Mouse (Mus musculus) heart, embryonic 14.5 days (tissue): ENCODE results near the gene Shoc2. TPM values are rescaled to one million over a fixed set of nuclear protein-coding genes. Genes with fewer than 3 reads are reported as not detected.

Experiments used
- ATAC-seq: fragments of 200-750 bp; cut with Nextera tagmentation; 2 replicates; pipeline ENCODE4 v1.8.0; 2017; ENCODE audit warnings: low read depth, moderate TSS enrichment; ENCODE audit not compliant: insufficient number of reproducible peaks, insufficient read depth, low FRiP score
- H3K27ac ChIP-seq, 2 experiments: fragments of 200-500 bp in 1 of 2; fragments of 300-500 bp in 1 of 2; sonication (generic) in 1 of 2; replicated peaks in 1 of 2; 2 replicates each; pipeline ENCODE4 v1.5.1; 2012 to 2014; ENCODE audit warnings: low read depth in 2 of 2, low read length in 2 of 2, control low read depth in 1 of 2, mild to moderate bottlenecking in 1 of 2, mixed read lengths in 1 of 2; ENCODE audit not compliant: control insufficient read depth in 1 of 2, insufficient read depth in 1 of 2
- H3K27me3 ChIP-seq: fragments of 300-500 bp; sonication (generic); 2 replicates; pipeline ENCODE4 v1.6.1; 2014; ENCODE audit warnings: mild to moderate bottlenecking, low read length, control low read depth; ENCODE audit not compliant: control insufficient read depth, insufficient read depth
- H3K36me3 ChIP-seq: fragments of 300-500 bp; sonication (generic); 2 replicates; pipeline ENCODE4 v1.6.1; 2014; ENCODE audit warnings: mild to moderate bottlenecking, control low read depth, low read length, mixed read lengths; ENCODE audit not compliant: control insufficient read depth, insufficient read depth
- H3K4me1 ChIP-seq, 2 experiments: fragments of 200-500 bp in 1 of 2; fragments of 300-500 bp in 1 of 2; sonication (generic) in 1 of 2; 2 replicates each; pipeline ENCODE4 v1.6.1; 2012 to 2014; ENCODE audit warnings: low read length in 2 of 2, control low read depth in 1 of 2, mixed read lengths in 1 of 2; ENCODE audit not compliant: control insufficient read depth in 2 of 2, insufficient read depth in 2 of 2
- H3K4me2 ChIP-seq: fragments of 300-500 bp; sonication (generic); 2 replicates; pipeline ENCODE4 v1.6.1; 2014; ENCODE audit warnings: mild to moderate bottlenecking, low read length
- H3K4me3 ChIP-seq, 2 experiments: fragments of 200-500 bp in 1 of 2; fragments of 300-500 bp in 1 of 2; sonication (generic) in 1 of 2; 2 replicates each; pipeline ENCODE4 v1.5.1; 2012 to 2014; ENCODE audit warnings: low read length in 2 of 2, mild to moderate bottlenecking in 2 of 2, control low read depth in 1 of 2, low read depth in 1 of 2, moderate library complexity in 1 of 2; ENCODE audit not compliant: control insufficient read depth in 1 of 2, insufficient read depth in 1 of 2
- H3K9ac ChIP-seq: fragments of 300-500 bp; sonication (generic); 2 replicates; pipeline ENCODE4 v1.6.1; 2014; ENCODE audit warnings: mild to moderate bottlenecking, low read length
- H3K9me3 ChIP-seq: fragments of 300-500 bp; sonication (generic); 2 replicates; pipeline ENCODE4 v1.6.1; 2016; ENCODE audit warnings: low read length, control low read depth; ENCODE audit not compliant: control insufficient read depth
- WGBS: fragments of 180-500 bp; shearing (Covaris S2); extraction: QIAGEN DNeasy Blood & Tissue Kit; methylation state at CpG from one replicate; pipeline ENCODE4 v1.1.7; 2014; 5-methylcytosine and 5-hydroxymethylcytosine counted together
- polyA plus RNA-seq: library from polyadenylated mRNA; unstranded; fragments of >200 nt; fragmentation: Nextera tagmentation; extraction: Ambion mirVana; gene quantifications from 2 replicates; pipeline ENCODE4 v1.2.1, GENCODE M21; 2014

Gene Shoc2
- polyA plus RNA-seq, 1 experiment from 2014 or later: 41.8 TPM

DNA sequence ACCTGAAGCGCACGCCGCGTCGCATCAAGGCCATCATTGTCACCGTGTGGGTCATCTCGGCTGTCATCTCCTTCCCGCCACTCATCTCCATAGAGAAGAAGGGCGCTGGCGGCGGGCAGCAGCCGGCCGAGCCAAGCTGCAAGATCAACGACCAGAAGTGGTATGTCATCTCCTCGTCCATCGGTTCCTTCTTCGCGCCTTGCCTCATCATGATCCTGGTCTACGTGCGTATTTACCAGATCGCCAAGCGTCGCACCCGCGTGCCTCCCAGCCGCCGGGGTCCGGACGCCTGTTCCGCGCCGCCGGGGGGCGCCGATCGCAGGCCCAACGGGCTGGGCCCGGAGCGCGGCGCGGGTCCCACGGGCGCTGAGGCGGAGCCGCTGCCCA lies 102.6 kb downstream of the Shoc2 start:
- Histone ChIP-seq H3K27ac (no peak overlapping the region), H3K36me3 (no peaks in the 10 kb centered on the region), H3K27me3 (peaks cover 63% of the 10 kb centered on the region), H3K4me3 (peak overlapping the region; percentile 55 to 59), H3K9me3 (no peaks in the 10 kb centered on the region), H3K4me1 (peaks cover 18 to 34% of the 10 kb centered on the region in 2 experiments), H3K4me2 (peak overlapping the region; percentile 100), H3K9ac (peak overlapping the region; percentile 52; the same call in 1 of the 2 replicates)
- no peak for ATAC-seq
- WGBS: 1% methylated on average over 45 of the region's 46 CpGs

DNA sequence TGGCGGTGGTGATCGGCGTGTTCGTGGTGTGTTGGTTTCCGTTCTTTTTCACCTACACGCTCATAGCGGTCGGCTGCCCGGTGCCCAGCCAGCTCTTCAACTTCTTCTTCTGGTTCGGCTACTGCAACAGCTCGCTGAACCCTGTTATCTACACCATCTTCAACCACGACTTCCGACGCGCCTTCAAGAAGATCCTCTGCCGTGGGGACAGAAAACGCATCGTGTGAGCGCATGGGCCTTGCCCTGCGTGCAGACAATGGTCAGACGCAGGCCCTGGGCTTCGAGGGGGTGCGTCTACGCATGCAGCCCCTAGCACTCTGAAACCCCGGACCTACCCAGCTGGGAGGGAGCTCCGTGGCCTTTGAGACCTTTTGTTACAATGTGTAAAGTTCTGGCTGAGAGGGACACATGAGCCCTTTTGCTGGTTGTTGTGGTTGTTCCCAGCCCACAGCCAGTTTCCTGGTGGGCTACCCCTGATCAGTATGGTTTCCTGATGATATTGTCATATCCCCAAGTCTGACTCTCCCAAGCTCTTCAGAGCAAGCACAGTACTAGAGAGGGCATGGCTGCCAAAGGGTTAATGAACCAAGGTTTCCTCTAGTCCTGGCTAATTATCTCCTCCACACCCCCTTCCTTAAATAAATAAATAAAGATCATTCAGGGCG lies 103.4 kb downstream of the Shoc2 start:
- H3K4me2 ChIP-seq: peak overlapping the region; percentile 100
- no peaks in the 10 kb centered on the region for H3K9me3 ChIP-seq
- peaks cover 18 to 34% of the 10 kb centered on the region in 2 experiments for H3K4me1 ChIP-seq
- ATAC-seq: no peak
- H3K27me3 ChIP-seq: peaks cover 63% of the 10 kb centered on the region
- whole genome bisulfite sequencing: 3% methylated on average over 27 of the region's 27 CpGs
- peak overlapping the region; percentile 52; the same call in 1 of the 2 replicates for H3K9ac ChIP-seq
- H3K36me3 ChIP-seq: no peaks in the 10 kb centered on the region
- no peak overlapping the region for H3K27ac ChIP-seq
- H3K4me3 ChIP-seq: peak overlapping the region; percentile 55 to 59

DNA sequence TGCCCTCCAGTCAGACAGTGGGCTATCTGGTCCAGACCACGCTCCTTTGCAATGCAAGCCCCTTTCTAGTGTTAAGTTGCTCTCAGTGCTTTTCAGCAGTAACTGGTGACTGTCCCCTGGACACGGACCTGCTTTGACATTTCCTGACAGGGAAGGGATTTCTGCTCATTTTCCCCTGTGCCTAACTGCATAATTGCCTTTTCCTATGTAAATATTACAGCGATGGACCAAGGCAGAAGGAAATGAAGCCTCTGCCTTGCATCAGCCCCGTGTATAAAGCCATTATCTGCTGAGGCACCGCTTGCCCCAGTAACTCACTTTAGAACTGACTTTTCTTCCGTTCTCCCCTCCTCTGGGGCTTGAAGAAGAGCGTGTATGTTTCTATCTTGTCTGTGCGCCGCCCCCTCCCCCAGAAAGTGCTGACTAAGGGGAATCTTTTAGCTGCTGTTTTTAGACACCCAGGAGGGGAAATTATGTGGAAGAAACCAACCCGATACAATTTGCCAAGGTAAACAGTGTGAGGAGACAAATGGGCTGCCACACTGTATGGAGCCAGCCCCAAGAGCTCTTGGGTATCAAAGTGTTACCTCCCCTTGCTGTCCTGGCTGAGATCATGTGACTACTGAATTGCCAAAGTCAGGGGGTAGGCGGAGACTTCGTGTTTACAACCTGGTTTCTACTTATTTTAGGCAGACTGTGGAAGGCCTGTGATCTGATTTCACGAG lies 104.2 kb downstream of the Shoc2 start:
- H3K36me3 ChIP-seq: no peaks in the 10 kb centered on the region
- peaks cover 18 to 34% of the 10 kb centered on the region in 2 experiments for H3K4me1 ChIP-seq
- H3K4me2 ChIP-seq: peak overlapping the region; percentile 11; the same call in 1 of the 2 replicates
- no peaks in the 10 kb centered on the region for H3K9me3 ChIP-seq
- no peak overlapping the region for H3K27ac ChIP-seq
- 8% methylated on average over 13 of the region's 13 CpGs for WGBS
- ATAC-seq: no peak
- H3K9ac ChIP-seq: no peak overlapping the region
- H3K4me3 ChIP-seq: no peak overlapping the region
- H3K27me3 ChIP-seq: peaks cover 66% of the 10 kb centered on the region

DNA sequence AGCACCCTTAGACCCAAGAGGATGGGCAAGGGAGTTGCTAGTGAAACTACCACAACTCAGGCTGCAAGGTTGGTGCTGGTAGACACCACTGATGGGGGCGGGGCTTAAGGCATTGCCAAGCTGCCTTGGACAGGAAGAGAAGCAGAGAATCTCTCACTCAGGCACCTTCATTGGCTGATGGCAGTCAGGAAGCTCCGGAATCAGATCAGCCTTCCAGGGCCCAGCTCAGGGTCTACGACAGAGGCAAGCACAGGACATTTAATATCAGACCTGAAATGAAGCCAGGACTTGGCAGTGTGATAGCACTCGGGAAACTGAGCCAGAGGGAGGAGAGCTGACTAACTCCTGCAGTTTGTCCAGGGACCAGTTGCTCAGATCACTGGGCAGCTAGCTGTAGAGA lies 107.5 kb downstream of the Shoc2 start:
- H3K27ac ChIP-seq: no peak overlapping the region
- H3K4me3 ChIP-seq: no peak overlapping the region
- H3K27me3 ChIP-seq: peaks cover 43% of the 10 kb centered on the region
- H3K9ac ChIP-seq: no peak overlapping the region
- no peaks in the 10 kb centered on the region for H3K9me3 ChIP-seq
- ATAC-seq: no peak
- no peaks in the 10 kb centered on the region for H3K36me3 ChIP-seq
- 53% methylated on average over 4 of the region's 4 CpGs for WGBS
- H3K4me1 ChIP-seq: peaks cover 7 to 13% of the 10 kb centered on the region in 2 experiments
- H3K4me2 ChIP-seq: no peak overlapping the region

DNA sequence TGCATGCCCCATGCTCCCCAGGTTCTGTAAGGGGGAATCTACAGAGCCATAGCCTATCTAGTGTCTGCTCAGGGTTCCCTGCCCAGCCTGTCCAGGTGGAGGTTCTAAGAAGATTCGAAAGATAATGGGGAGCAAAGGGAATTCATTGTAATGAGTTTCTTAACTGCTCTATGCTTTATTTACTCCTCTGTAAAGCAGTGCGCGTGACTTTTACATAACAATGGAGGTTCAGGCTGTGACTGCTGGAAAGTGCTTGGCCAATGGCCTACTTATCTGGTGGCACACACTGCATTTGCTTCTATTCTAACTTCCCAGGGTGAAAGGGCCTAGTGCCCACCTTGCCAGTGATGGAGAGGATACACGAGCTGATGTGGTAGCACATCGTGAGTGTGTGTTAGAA lies 111.7 kb downstream of the Shoc2 start:
- no peak for ATAC-seq
- H3K4me2 ChIP-seq: no peak overlapping the region
- H3K9ac ChIP-seq: no peak overlapping the region
- H3K27me3 ChIP-seq: peaks cover 7% of the 10 kb centered on the region; the same call in 1 of the 2 replicates
- no peak overlapping the region for H3K4me3 ChIP-seq
- H3K9me3 ChIP-seq: 0 out of 2 replicates have a peak, but pooled peaks cover 3% of the 10 kb centered on the region
- no peaks in the 10 kb centered on the region for H3K4me1 ChIP-seq
- 65% methylated on average over 5 of the region's 5 CpGs for WGBS
- no peaks in the 10 kb centered on the region for H3K36me3 ChIP-seq
- no peak overlapping the region for H3K27ac ChIP-seq

DNA sequence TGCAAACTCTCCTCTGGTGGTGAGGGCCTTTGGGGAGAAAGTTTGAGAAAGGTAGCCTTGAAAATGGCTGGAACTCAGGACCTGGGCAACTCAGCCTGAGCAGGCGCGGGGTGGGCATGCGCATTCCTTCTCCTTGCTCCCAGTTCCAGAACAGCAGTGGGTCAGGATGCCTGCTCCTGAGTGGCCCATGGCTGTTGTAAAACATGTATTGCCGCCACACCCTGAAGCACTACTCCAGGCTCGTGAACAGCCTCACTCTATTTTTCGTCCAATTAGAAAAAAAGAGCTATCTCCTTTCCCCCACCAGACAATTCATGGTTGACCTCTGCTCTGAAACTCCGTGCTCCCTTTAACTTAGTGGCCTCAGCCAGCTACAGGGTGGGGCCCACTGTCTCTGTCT lies 124.3 kb downstream of the Shoc2 start:
- Histone ChIP-seq H3K4me2 (no peak overlapping the region), H3K4me3 (no peak overlapping the region), H3K4me1 (no peaks in the 10 kb centered on the region), H3K36me3 (no peaks in the 10 kb centered on the region), H3K9me3 (no peaks in the 10 kb centered on the region), H3K27me3 (no peaks in the 10 kb centered on the region), H3K9ac (no peak overlapping the region), H3K27ac (no peak overlapping the region)
- ATAC-seq: no peak
- 81% methylated on average over 7 of the region's 7 CpGs for WGBS

DNA sequence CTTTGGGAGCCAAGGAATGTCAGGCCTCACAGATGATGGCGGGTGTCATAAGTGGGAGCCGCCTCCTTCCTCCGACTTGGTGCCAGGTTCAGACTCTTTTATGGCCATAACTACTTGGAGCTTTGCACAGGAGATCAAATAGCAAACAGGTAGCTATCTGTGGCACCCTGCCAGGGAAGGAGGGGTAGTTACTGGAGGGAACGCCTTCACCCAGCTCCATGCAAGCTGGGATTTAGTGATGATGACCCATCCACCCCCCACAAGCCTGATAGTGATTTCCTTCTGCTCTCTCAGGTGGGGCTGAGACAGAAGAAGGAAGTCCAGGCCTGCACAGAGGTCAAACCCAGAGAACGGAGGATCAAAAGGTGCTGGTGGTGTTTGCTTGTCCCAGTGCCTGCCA lies 126.4 kb downstream of the Shoc2 start:
- H3K36me3 ChIP-seq: no peaks in the 10 kb centered on the region
- no peak overlapping the region for H3K9ac ChIP-seq
- no peaks in the 10 kb centered on the region for H3K27me3 ChIP-seq
- no peak overlapping the region for H3K4me2 ChIP-seq
- peaks cover 0 to 7% of the 10 kb centered on the region in 2 experiments; a peak in 1 of 4 replicates for H3K4me1 ChIP-seq
- no peak overlapping the region for H3K4me3 ChIP-seq
- ATAC-seq: no peak
- no peaks in the 10 kb centered on the region for H3K9me3 ChIP-seq
- WGBS: 68% methylated on average over 5 of the region's 5 CpGs
- no peak overlapping the region for H3K27ac ChIP-seq
